Mouse (Mus musculus) common myeloid progenitor, adult 5-6 weeks (primary cell): ENCODE measurements around the gene Vmn1r120. TPM values are rescaled to one million over a fixed set of nuclear protein-coding genes. Genes with fewer than 3 reads are reported as not detected.
"Not testable (repeated sequence)": the region's sequence is repeated elsewhere in the genome, so short reads cannot be mapped to it uniquely, and the experiment has no call there.

Experiments used
- ATAC-seq: replicated peaks from 2 replicates; pipeline ENCODE4 v1.8.0; 2016; ENCODE audit warnings: low read depth, mild to moderate bottlenecking, moderate TSS enrichment, inconsistent platforms; ENCODE audit not compliant: poor library complexity, severe bottlenecking
- total RNA-seq: library from RNA; stranded (forward); fragments of 200-1000, 187-1606 nt; gene quantifications from 2 replicates; pipeline ENCODE4 v1.2.3, GENCODE M21; 2017

Vmn1r120 gene
- total RNA-seq: not detected in 2 replicates

GRCm38 (mm10) chr7:21053684-21054083 is at the start of gene Vmn1r120:
Gene Vmn1r120, minus strand, starts transcription at chr7:21053784.
- ATAC-seq: not testable (repeated sequence)

DNA sequence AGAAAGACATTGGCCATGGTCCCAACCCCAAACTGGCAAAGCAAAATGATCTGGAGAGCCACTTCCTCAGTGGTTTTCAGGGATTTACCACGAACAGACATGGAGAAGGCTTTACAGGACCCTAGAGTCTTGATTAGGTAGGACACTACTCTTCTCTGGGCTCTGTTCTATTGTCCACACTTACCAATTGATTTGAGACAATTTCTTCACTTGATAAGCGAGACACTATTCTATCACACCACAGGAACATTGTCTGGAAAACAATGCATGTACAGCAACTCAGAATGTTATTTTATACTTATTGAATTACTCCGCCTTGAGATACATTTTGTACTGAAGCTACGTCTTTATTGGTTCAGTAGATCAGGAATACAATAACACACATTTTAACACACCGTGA is 44.8 kb upstream of the Vmn1r120 start, which contains the start of gene Vmn1r121:
Vmn1r121 (minus strand) TSS at position 101 of the 400 bp plus-strand sequence.
- not testable (repeated sequence) for ATAC-seq

DNA sequence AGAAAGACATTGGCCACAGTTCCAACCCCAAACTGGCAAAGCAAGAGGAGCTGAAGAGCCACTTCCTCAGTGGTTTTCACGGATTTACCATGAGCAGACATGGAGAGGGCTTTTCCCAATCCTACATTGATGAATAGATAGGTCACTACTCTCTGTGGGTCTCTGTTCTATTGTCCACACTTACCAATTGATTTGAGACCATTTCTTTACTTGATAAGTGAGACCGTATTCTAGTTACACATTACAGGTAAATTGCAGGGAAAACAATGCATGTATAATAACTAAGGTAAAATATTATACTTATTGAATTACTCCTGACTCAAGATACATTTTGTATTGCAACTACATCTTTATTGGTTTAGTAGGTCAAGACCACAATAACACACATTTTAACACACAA is 41.2 kb downstream of the Vmn1r120 start, which contains the start of gene Vmn1r119:
Vmn1r119 (minus strand) TSS at position 101 of the 400 bp plus-strand sequence.
- ATAC-seq: not testable (repeated sequence)

Other genes with a start within 250 kb of the Vmn1r120 start
- not detected in 2 replicates for gene Vmn1r114, start 241.6 kb downstream of the Vmn1r120 start, total RNA-seq
- not detected in 2 replicates for gene Vmn1r115, start 208.8 kb downstream of the Vmn1r120 start, total RNA-seq
- gene Vmn1r116, start 181.5 kb downstream of the Vmn1r120 start, total RNA-seq: not detected in 2 replicates
- not detected in 2 replicates for gene Vmn1r117, start 169.7 kb downstream of the Vmn1r120 start, total RNA-seq
- gene Vmn1r118, start 141.4 kb downstream of the Vmn1r120 start, total RNA-seq: not detected in 2 replicates
- not detected in 2 replicates for gene Vmn1r119, start 41.3 kb downstream of the Vmn1r120 start, total RNA-seq
- not detected in 2 replicates for gene Vmn1r121, start 44.7 kb upstream of the Vmn1r120 start, total RNA-seq
- gene Vmn1r122, start 80.3 kb upstream of the Vmn1r120 start, total RNA-seq: not detected in 2 replicates
- gene Vmn1r123, start 108.4 kb upstream of the Vmn1r120 start, total RNA-seq: not detected in 2 replicates
- gene Gm5157, start 136.6 kb upstream of the Vmn1r120 start, total RNA-seq: not detected in 2 replicates
- not detected in 2 replicates for gene Vmn1r124, start 206.8 kb upstream of the Vmn1r120 start, total RNA-seq
- not detected in 2 replicates for gene Vmn1r125, start 218.4 kb upstream of the Vmn1r120 start, total RNA-seq
- not detected in 2 replicates for gene Vmn1r126, start 247.7 kb upstream of the Vmn1r120 start, total RNA-seq